Mouse (Mus musculus): ENCODE data around the gene Tmem255a. TPM values are rescaled to one million over a fixed set of nuclear protein-coding genes. Genes with fewer than 3 reads are reported as not detected.
A peak's percentile ranks its signal among the peaks of the same experiment; 100 is the strongest.
"Not testable (repeated sequence)": the region's sequence is repeated elsewhere in the genome, so short reads cannot be mapped to it uniquely, and the experiment has no call there.

Gene Tmem255a
- polyA plus RNA-seq, 1 experiment from 2014 or later, result 22.2 TPM

DNA sequence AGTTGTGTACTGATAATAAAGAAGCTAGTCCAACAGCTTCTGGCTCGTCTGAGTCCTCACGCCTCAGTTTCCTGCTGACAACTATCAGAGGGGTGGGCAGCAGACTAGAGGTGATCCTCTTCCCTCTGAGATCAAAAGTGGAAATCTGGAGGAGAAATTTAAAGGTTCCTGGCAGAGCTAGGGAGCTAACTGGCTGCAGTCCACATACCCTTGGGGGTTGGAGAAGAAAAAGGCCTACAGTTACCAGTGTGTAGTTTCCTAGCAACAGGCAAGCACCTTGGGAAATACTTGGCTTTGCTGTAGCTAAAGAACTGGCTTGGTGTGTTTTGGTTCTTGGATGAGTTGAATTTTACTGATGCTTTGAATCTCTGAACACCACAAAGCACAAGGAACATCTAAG lies 50.4 kb downstream of the Tmem255a start:
- Histone ChIP-seq H3K9me3 (replicated peaks) (no peaks in the 10 kb centered on the region), H3K27me3 (no peaks in the 10 kb centered on the region), H3K9ac (no peak overlapping the region), H3K4me3 (no peak overlapping the region), H3K27ac (no peak overlapping the region), H3K4me2 (replicated peaks) (no peak overlapping the region), H3K36me3 (no peaks in the 10 kb centered on the region), H3K4me1 (no peaks in the 10 kb centered on the region)
- 66% methylated on average over 2 of the region's 2 CpGs for WGBS
- no peak for ATAC-seq (ENCODE audit: low FRiP score)

DNA sequence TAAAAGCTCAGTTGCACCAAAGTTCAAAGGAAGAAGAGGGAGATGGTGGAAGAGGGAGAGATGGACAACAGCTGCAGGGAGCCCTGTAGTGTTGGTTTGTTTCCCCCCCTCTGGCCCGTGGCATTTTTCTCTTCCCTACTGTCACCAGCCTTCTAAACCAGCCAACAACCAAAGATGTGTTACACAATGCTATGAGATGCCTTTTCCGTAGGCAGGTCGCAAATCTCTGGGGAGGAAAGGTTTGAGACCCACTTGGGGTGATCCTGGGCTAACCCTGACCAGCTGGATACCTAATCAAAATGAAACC lies 61.8 kb downstream of the Tmem255a start:
- Histone ChIP-seq H3K4me2 (replicated peaks) (peak overlapping the region; percentile 56), H3K4me3 (peak overlapping the region; percentile 65), H3K9me3 (replicated peaks) (no peaks in the 10 kb centered on the region; the same call in 1 of the 2 replicates), H3K27ac (peak overlapping the region; percentile 80), H3K36me3 (no peaks in the 10 kb centered on the region), H3K4me1 (peaks cover 2% of the 10 kb centered on the region; the same call in 1 of the 2 replicates), H3K27me3 (no peaks in the 10 kb centered on the region), H3K9ac (peak overlapping the region; percentile 81)
- WGBS, result 20% methylated on average over 3 of the region's 3 CpGs
- ATAC-seq (ENCODE audit: low FRiP score), result peak; percentile 45

DNA sequence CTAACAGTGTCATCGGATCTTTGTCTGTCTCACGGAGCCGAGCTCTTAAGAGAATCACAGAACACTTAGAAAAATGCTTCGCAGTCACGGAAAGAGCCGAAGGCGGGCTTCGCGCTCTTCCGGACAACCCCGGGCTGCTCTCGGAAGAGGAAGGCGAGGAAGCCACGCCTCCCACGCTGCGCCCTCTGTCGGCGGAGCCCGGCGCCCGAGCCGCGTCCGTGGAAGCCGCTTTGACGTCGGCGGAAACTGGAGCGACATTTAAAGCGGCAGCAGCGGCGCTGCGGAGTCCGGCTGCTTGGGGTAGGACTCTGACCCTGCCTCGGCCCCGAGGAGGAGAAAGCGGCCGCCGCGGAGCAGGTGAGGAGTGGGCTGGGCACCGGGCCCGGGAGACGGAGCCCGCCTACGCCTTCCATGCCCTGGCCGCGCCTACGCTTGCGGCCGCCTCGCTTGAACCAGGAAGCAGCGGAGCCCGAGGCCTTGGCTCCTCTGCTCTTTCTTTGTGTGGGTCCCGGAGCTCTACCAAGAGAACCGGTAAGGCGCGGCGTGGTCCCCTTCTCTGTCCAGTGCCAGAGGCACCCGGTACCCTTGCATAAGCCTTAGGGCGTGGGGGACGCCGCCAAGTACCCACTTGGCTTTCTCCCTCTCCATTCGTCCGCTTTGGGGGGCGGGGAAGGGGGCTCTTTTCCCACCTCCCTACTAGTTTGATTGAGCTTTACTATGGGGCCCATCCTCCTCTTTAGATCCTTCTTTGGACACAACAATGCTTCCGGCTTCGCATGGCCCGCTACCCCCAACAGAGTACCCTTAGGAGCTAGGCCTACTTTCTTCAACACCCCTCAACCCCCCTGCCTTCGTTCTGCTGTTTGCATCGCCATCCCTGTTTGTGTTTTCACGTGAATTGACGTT lies 62.4 kb downstream of the Tmem255a start, which contains the start of gene Zbtb33:
Gene Zbtb33 (plus strand): TSS at position 242 of the 906 bp plus-strand sequence.
- WGBS, result 30% methylated on average over 65 of the region's 72 CpGs

DNA sequence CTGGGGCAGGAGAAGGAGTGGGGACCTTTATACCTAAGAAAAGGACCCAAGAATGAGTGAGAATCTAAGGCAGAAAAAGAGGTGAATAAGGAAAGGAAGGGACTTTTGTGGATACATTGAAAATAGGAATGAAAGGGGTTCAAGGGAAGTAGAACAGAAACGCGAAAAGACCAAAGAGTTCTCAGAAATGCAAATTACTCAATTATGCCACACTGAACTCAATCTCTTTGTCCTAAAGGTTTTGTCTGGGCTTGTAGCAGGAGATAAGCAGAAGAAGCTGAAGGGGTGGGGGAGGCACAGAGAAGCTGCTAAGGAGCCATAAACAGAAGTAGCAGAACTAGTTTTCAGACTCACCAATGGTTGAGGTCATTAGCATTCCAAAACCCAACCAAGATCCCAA lies 66.7 kb downstream of the Tmem255a start:
- no peaks in the 10 kb centered on the region for H3K4me1 ChIP-seq
- no peak for ATAC-seq (ENCODE audit: low FRiP score)
- no peak overlapping the region for H3K27ac ChIP-seq

More for the DNA sequence above, 62.4 kb downstream of the Tmem255a start, which contains the start of gene Zbtb33:
- Histone ChIP-seq H3K9ac (peak within 1 kb of the TSS; percentile 81), H3K27me3 (no peaks in the 10 kb centered on the region), H3K4me3 (peak within 1 kb of the TSS; percentile 65), H3K4me1 (peaks cover 2% of the 10 kb centered on the region; the same call in 1 of the 2 replicates), H3K4me2 (replicated peaks) (peak within 1 kb of the TSS; percentile 56), H3K27ac (peak within 1 kb of the TSS; percentile 80), H3K36me3 (no peaks in the 10 kb centered on the region), H3K9me3 (replicated peaks) (no peaks in the 10 kb centered on the region; the same call in 1 of the 2 replicates)
- ATAC-seq (ENCODE audit: low FRiP score), result peak; percentile 94

DNA sequence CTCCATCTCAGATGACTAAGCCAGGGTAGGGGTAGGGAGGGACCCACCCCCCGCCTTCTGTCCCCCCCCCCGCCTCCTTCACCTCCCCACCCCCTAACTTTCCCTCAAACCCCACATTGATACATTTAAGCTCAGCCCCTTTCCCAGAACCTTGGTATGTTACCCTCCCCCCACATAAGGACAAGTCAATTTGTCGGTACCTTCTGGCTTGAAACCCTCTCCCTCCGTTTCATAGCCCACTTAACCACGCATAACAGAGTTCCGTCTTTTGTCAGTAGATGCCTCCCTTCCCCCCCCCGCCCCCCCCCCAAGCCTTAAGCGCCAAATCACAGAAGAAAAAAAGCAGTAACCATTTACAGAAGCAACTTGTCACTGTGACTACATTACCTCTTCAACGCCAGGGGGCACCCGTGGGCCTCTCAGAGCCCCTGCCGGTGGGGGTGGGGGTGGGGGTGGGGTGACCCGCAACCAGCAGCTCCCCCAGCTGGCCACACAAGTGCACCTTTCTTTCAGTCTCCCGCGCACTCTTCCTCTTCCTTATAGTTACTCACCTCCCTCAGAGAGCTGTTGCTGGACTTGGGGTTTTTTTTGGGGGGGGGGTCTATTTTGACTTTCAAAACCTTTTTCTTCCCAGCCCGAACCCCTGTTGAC lies 70.5 kb downstream of the Tmem255a start:
- 26% methylated on average over 7 of the region's 15 CpGs for WGBS
- Histone ChIP-seq H3K36me3 (no peaks in the 10 kb centered on the region), H3K27ac (no peak overlapping the region), H3K9ac (no peak overlapping the region), H3K4me3 (peak overlapping the region; percentile 10; the same call in 1 of the 2 replicates), H3K4me1 (no peaks in the 10 kb centered on the region), H3K9me3 (replicated peaks) (peaks cover 4% of the 10 kb centered on the region), H3K27me3 (no peaks in the 10 kb centered on the region), H3K4me2 (replicated peaks) (peak overlapping the region; percentile 67)
- ATAC-seq (ENCODE audit: low FRiP score), result peak; percentile 71

More for the DNA sequence above, 66.7 kb downstream of the Tmem255a start:
- Histone ChIP-seq H3K9ac (no peak overlapping the region), H3K4me3 (no peak overlapping the region), H3K27me3 (no peaks in the 10 kb centered on the region), H3K4me2 (replicated peaks) (no peak overlapping the region), H3K36me3 (no peaks in the 10 kb centered on the region), H3K9me3 (replicated peaks) (no peaks in the 10 kb centered on the region; the same call in 1 of the 2 replicates)
- WGBS, result 22% methylated on average over 2 of the region's 2 CpGs

- Histone ChIP-seq H3K27me3 (no peaks in the 10 kb centered on the region), H3K9ac (peak overlapping the region; percentile 43; the same call in 1 of the 2 replicates), H3K4me2 (replicated peaks) (peak overlapping the region; percentile 67), H3K27ac (no peak overlapping the region), H3K4me3 (peak overlapping the region; percentile 37), H3K36me3 (no peaks in the 10 kb centered on the region), H3K9me3 (replicated peaks) (peaks cover 4% of the 10 kb centered on the region), H3K4me1 (no peaks in the 10 kb centered on the region)
- WGBS, result 34% methylated on average over 37 of the region's 38 CpGs
- peak; percentile 73 for ATAC-seq (ENCODE audit: low FRiP score)
These were observed 71.3 kb downstream of the Tmem255a start for GRCm38 (mm10) chrX:38180656-38181607.

GRCm38 (mm10) chrX:38179891-38180310 lies 72.3 kb downstream of the Tmem255a start:
- H3K27ac ChIP-seq; H3K4me1 ChIP-seq; H3K9me3 ChIP-seq (replicated peaks); H3K27me3 ChIP-seq; H3K36me3 ChIP-seq: not testable (repeated sequence)
- H3K9ac ChIP-seq, result 0 out of 2 replicates have a peak overlapping the region, but pooled peaks have one; percentile 23
- peak overlapping the region; percentile 25 for H3K4me3 ChIP-seq
- peak overlapping the region; percentile 34 for H3K4me2 ChIP-seq (replicated peaks)
- peak; percentile 77 for ATAC-seq (ENCODE audit: low FRiP score)
- WGBS, result 28% methylated on average over 19 of the region's 19 CpGs

DNA sequence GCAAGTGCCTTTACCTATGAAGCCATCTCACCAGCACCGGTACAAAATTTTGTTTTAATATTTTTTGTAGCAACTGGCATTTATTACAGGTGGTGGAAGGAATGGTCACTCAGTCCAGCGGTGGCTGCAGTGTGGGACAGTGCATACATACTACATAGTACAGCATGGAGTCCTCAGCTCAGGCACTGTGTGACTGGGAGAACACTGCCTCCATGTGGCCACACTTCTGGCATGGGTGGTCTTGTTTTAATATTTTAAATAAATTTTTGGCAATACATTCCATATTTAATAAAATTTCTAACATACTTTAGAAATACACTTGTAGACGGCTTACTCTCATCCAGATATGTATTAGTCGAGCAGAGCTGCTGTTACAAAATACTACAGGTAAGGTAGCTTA lies 85.6 kb downstream of the Tmem255a start:
- WGBS, result 76% methylated on average over 4 of the region's 4 CpGs
- Histone ChIP-seq H3K4me2 (replicated peaks) (no peak overlapping the region), H3K9ac (no peak overlapping the region), H3K4me3 (no peak overlapping the region), H3K9me3 (replicated peaks) (no peaks in the 10 kb centered on the region), H3K36me3 (no peaks in the 10 kb centered on the region), H3K27me3 (no peaks in the 10 kb centered on the region), H3K27ac (no peak overlapping the region), H3K4me1 (no peaks in the 10 kb centered on the region)
- ATAC-seq (ENCODE audit: low FRiP score), result no peak

GRCm38 (mm10) chrX:38166064-38166463 lies 86.2 kb downstream of the Tmem255a start:
- H3K9me3 ChIP-seq (replicated peaks), result no peaks in the 10 kb centered on the region
- no peak for ATAC-seq (ENCODE audit: low FRiP score)
- H3K27me3 ChIP-seq, result no peaks in the 10 kb centered on the region

DNA sequence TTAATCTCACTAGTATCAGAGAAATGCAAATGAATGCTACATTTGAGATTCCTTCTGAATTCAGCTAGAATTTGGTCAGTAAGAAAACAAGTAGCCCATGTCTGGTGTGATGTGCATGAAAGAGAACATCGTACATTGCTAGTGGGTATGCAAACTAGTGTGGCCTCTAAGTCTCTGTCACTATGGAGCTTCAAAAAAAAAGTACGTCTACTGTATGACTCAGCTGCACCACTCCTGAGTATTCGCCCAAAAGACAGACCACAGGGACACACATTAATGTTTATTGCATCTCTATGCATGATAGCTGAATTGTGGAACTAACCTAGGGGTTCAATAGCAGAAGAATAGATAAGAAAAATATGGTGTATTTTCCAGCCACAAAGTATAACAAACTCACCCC lies 86.9 kb downstream of the Tmem255a start:
- Histone ChIP-seq H3K27me3 (no peaks in the 10 kb centered on the region), H3K27ac (no peak overlapping the region), H3K4me2 (replicated peaks) (no peak overlapping the region), H3K9ac (no peak overlapping the region), H3K4me3 (no peak overlapping the region), H3K9me3 (replicated peaks) (no peaks in the 10 kb centered on the region), H3K36me3 (no peaks in the 10 kb centered on the region), H3K4me1 (no peaks in the 10 kb centered on the region)
- no peak for ATAC-seq (ENCODE audit: low FRiP score)
- WGBS, result 82% methylated on average over 3 of the region's 3 CpGs

More at GRCm38 (mm10) chrX:38166064-38166463, 86.2 kb downstream of the Tmem255a start:
- Histone ChIP-seq H3K4me1 (no peaks in the 10 kb centered on the region), H3K9ac (no peak overlapping the region), H3K4me3 (no peak overlapping the region), H3K36me3 (no peaks in the 10 kb centered on the region), H3K4me2 (replicated peaks) (no peak overlapping the region), H3K27ac (no peak overlapping the region)
- WGBS, result 82% methylated on average over 9 of the region's 9 CpGs

DNA sequence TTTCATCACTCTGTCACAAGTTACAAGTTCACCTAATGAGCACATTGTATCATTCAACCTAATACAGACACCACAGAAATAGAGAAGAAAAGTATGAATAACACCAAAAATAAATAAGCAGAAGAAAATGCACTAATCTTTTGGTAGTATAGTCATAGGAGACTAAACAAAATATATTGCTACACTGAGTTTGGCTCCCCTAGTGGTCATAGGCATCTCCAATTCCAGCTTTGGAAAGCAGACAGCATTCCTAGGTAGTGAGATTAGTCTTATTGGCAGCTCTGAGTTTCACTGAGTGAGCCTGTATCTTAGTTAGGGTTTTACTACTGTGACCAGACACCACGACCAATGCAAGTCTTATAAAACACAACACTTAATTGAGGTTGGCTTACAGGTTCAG lies 93.1 kb downstream of the Tmem255a start:
- H3K36me3 ChIP-seq, result no peaks in the 10 kb centered on the region
- H3K4me2 ChIP-seq (replicated peaks), result no peak overlapping the region
- H3K9me3 ChIP-seq (replicated peaks), result no peaks in the 10 kb centered on the region
- ATAC-seq (ENCODE audit: low FRiP score), result no peak
- H3K27ac ChIP-seq, result no peak overlapping the region
- no peak overlapping the region for H3K9ac ChIP-seq
- no peaks in the 10 kb centered on the region for H3K27me3 ChIP-seq
- H3K4me3 ChIP-seq, result no peak overlapping the region
- no peaks in the 10 kb centered on the region for H3K4me1 ChIP-seq
- 65% methylated on average over 1 of the region's 1 CpGs for WGBS

Measured in hindbrain, embryonic 12.5 days (tissue).